Mouse (Mus musculus): ENCODE measurements around the gene Sesn2. TPM values are rescaled to one million over a fixed set of nuclear protein-coding genes. Genes with fewer than 3 reads are reported as not detected.

Sesn2 gene
- polyA plus RNA-seq, 1 experiment from 2014 or later: 4.4 TPM

Other genes starting within 250 kb of the Sesn2 start
- gene Gmeb1, start 248.9 kb downstream of the Sesn2 start, polyA plus RNA-seq (2014; fragmentation: Nextera tagmentation; extraction: Ambion mirVana): 25.8 and 27.5 TPM in 2 replicates
- gene Taf12, start 236.1 kb downstream of the Sesn2 start, polyA plus RNA-seq (2014; fragmentation: Nextera tagmentation; extraction: Ambion mirVana): 29.4 and 30.9 TPM in 2 replicates
- gene Rab42, start 207.1 kb downstream of the Sesn2 start, polyA plus RNA-seq (2014; fragmentation: Nextera tagmentation; extraction: Ambion mirVana): 1.2 and 1.4 TPM in 2 replicates
- gene Trnau1ap, start 181.0 kb downstream of the Sesn2 start, polyA plus RNA-seq (2014; fragmentation: Nextera tagmentation; extraction: Ambion mirVana): 74.0 and 80.6 TPM in 2 replicates
- 18.9 and 21.1 TPM in 2 replicates for gene Rcc1, start 156.9 kb downstream of the Sesn2 start, polyA plus RNA-seq (2014; fragmentation: Nextera tagmentation; extraction: Ambion mirVana)
- 19.3 and 20.2 TPM in 2 replicates for gene Phactr4, start 88.0 kb downstream of the Sesn2 start, polyA plus RNA-seq (2014; fragmentation: Nextera tagmentation; extraction: Ambion mirVana)
- 12.1 and 13.0 TPM in 2 replicates for gene Med18, start 46.6 kb downstream of the Sesn2 start, polyA plus RNA-seq (2014; fragmentation: Nextera tagmentation; extraction: Ambion mirVana)
- gene Atpif1, start 23.2 kb upstream of the Sesn2 start, polyA plus RNA-seq (2014; fragmentation: Nextera tagmentation; extraction: Ambion mirVana): 1,706 and 1,766 TPM in 2 replicates
- 112 and 117 TPM in 2 replicates for gene Dnajc8, start 25.0 kb upstream of the Sesn2 start, polyA plus RNA-seq (2014; fragmentation: Nextera tagmentation; extraction: Ambion mirVana)
- 0.66 and 0.73 TPM in 2 replicates for gene Ptafr, start 53.6 kb upstream of the Sesn2 start, polyA plus RNA-seq (2014; fragmentation: Nextera tagmentation; extraction: Ambion mirVana)
- gene Eya3, start 128.5 kb upstream of the Sesn2 start, polyA plus RNA-seq (2014; fragmentation: Nextera tagmentation; extraction: Ambion mirVana): 19.2 and 20.2 TPM in 2 replicates
- gene Xkr8, start 222.0 kb upstream of the Sesn2 start, polyA plus RNA-seq (2014; fragmentation: Nextera tagmentation; extraction: Ambion mirVana): 4.7 and 4.9 TPM in 2 replicates
- 4.4 TPM in 2 replicates for gene Smpdl3b, start 246.8 kb upstream of the Sesn2 start, polyA plus RNA-seq (2014; fragmentation: Nextera tagmentation; extraction: Ambion mirVana)